Mouse (Mus musculus) brain, embryonic 14.5 days (tissue): Measurements from ENCODE around the gene Srgn. TPM values are rescaled to one million over a fixed set of nuclear protein-coding genes. Genes with fewer than 3 reads are reported as not detected.

Source experiments
- DNase-seq: peaks from one replicate; pipeline ENCODE4 v3.0.0-alpha.2; 2011; ENCODE audit warnings: low read depth
- CTCF ChIP-seq: fragments of 200-500 bp; IDR thresholded peaks from 2 replicates; pipeline ENCODE4 v1.5.1; 2012; ENCODE audit warnings: inconsistent platforms, mild to moderate bottlenecking, moderate library complexity, borderline replicate concordance; ENCODE audit not compliant: insufficient read depth, insufficient read length; ENCODE audit errors: extremely low read depth
- POLR2A ChIP-seq: fragments of 200-500 bp; IDR thresholded peaks from 2 replicates; pipeline ENCODE4 v1.6.1; 2012; ENCODE audit warnings: mild to moderate bottlenecking, inconsistent platforms, borderline replicate concordance; ENCODE audit not compliant: poor library complexity, insufficient read depth, insufficient read length, severe bottlenecking; ENCODE audit errors: extremely low read depth
- polyA plus RNA-seq: library from polyadenylated mRNA; depleted of rRNA; stranded (reverse); fragments of >200 nt; gene quantifications from 2 replicates; pipeline ENCODE4 v1.2.3, GENCODE M21; 2012; rRNA removed

Gene Srgn
- polyA plus RNA-seq, 1 experiment = 3.6 TPM

GRCm38 (mm10) chr10:62449364-62450279, 77.6 kb downstream of the Srgn start, which contains the start of the genes 4930507D05Rik and Supv3l1:
Gene 4930507D05Rik, plus strand, starts transcription at chr10:62449489.
Gene Supv3l1, minus strand, starts transcription at chr10:62449738.
- peak; percentile 57; the same call in 1 of the 2 replicates for TF ChIP-seq POLR2A
- TF ChIP-seq CTCF = no peak
- DNase-seq = peak; percentile 98

Other genes with a start within 250 kb of the Srgn start
- 59.0 and 98.8 TPM in 2 replicates for gene Hk1, start 147.5 kb downstream of the Srgn start, polyA plus RNA-seq
- gene Hkdc1, start 105.0 kb downstream of the Srgn start, polyA plus RNA-seq = 0.39 and 0.52 TPM in 2 replicates
- 0.95 and 0.97 TPM in 2 replicates for gene 4930507D05Rik, start 78.0 kb downstream of the Srgn start, polyA plus RNA-seq
- 28.3 and 29.9 TPM in 2 replicates for gene Supv3l1, start 77.7 kb downstream of the Srgn start, polyA plus RNA-seq
- gene Vps26a, start 40.6 kb downstream of the Srgn start, polyA plus RNA-seq = 24.6 and 28.0 TPM in 2 replicates
- 54.2 and 71.8 TPM in 2 replicates for gene Kif1bp, start 51.0 kb upstream of the Srgn start, polyA plus RNA-seq
- 39.6 and 42.1 TPM in 2 replicates for gene Ddx21, start 74.8 kb upstream of the Srgn start, polyA plus RNA-seq
- 63.0 and 66.6 TPM in 2 replicates for gene Ddx50, start 123.8 kb upstream of the Srgn start, polyA plus RNA-seq
- 1.8 and 4.1 TPM in 2 replicates for gene Stox1, start 198.7 kb upstream of the Srgn start, polyA plus RNA-seq